In genomic region chr7:25274571-25274970, GRCm38 (mm10) we compare ENCODE assay signal across 10 mouse cellular contexts. TPM values are rescaled to one million over a fixed set of nuclear protein-coding genes. Genes with fewer than 3 reads are reported as not detected.
A peak's percentile ranks its signal among the peaks of the same experiment; 100 is the strongest.
DNase-seq lines count a peak whose midpoint lies in the region; ATAC-seq and TF ChIP-seq lines count a peak whose summit lies in the region.
"Had no signal": no experiment of that assay in that cellular context is flagged by ENCODE, and none has a peak within 500 bp of the region (broad histone marks: within the 10 kb centered on the region; RNA-seq: fewer than 3 reads in every experiment).

No protein-coding gene starts in this region.

- no peak for ATAC-seq in hindbrain, embryonic 14.5 days (ENCODE audit: low FRiP score)
- no peak for ATAC-seq in kidney, embryonic 15.5 days (replicated peaks; ENCODE audit: low FRiP score)

- peak; percentile 52 for TF ChIP-seq POLR2A in myocyte (IDR thresholded peaks at IDR 0.05; ENCODE audit: insufficient read length, low read depth)

- H3K27ac ChIP-seq in hindbrain, embryonic 14.5 days: no peak overlapping the region
- no peak overlapping the region for H3K27ac ChIP-seq in kidney, embryonic 15.5 days

- DNase-seq in kidney, postnatal 10 days: peak; percentile 16
- no peak for DNase-seq in kidney, adult 11 months
- DNase-seq in T-cell, adult 2 months (ENCODE audit: low spot score): peak; percentile 64
- no peak for DNase-seq in hindbrain, embryonic 14.5 days (ENCODE audit: low spot score)
- no peak for DNase-seq in right cerebral cortex, postnatal 4 days
- no peak for DNase-seq in c-Kit-positive CD71-positive TER-119-positive erythroid progenitor cells, embryonic 14.5 days (ENCODE audit: low spot score)
- DNase-seq: cerebellum, postnatal 25 days; kidney, postnatal 25 days had no signal

- peaks cover 41% of the 10 kb centered on the region for H3K4me1 ChIP-seq in hindbrain, embryonic 14.5 days (replicated peaks; ENCODE audit: control insufficient read depth, insufficient read depth, low read length)
- peaks cover 73% of the 10 kb centered on the region for H3K4me1 ChIP-seq in kidney, embryonic 15.5 days

- peaks cover 32% of the 10 kb centered on the region for H3K36me3 ChIP-seq in hindbrain, embryonic 14.5 days (replicated peaks; ENCODE audit: control insufficient read depth, insufficient read depth)
- H3K36me3 ChIP-seq in myocyte (ENCODE audit: control insufficient read depth, insufficient read depth): no peaks in the 10 kb centered on the region
- H3K36me3 ChIP-seq in kidney, embryonic 15.5 days: peaks cover 31% of the 10 kb centered on the region

- H3K9me3 ChIP-seq in hindbrain, embryonic 14.5 days (ENCODE audit: control insufficient read depth, low read length): no peaks in the 10 kb centered on the region
- H3K9me3 ChIP-seq in kidney, embryonic 15.5 days (replicated peaks): no peaks in the 10 kb centered on the region

- H3K79me2 ChIP-seq in myocyte (ENCODE audit: control insufficient read depth, insufficient read depth): peaks cover 12% of the 10 kb centered on the region

- 59% methylated on average over 5 of the region's 5 CpGs for WGBS in hindbrain, embryonic 14.5 days
- WGBS in kidney, embryonic 15.5 days: 40% methylated on average over 5 of the region's 5 CpGs

- no peak overlapping the region for H3K4me2 ChIP-seq in hindbrain, embryonic 14.5 days (replicated peaks)
- H3K4me2 ChIP-seq in myocyte (ENCODE audit: low read depth): peak overlapping the region; percentile 68
- H3K4me2 ChIP-seq in kidney, embryonic 15.5 days: no peak overlapping the region

- 0 out of 2 replicates have a peak overlapping the region, but pooled peaks have one; percentile 11 for H3K9ac ChIP-seq in hindbrain, embryonic 14.5 days
- no peak overlapping the region for H3K9ac ChIP-seq in kidney, embryonic 15.5 days

- no peak overlapping the region for H3K4me3 ChIP-seq in hindbrain, embryonic 14.5 days (replicated peaks; ENCODE audit: low read length)
- H3K4me3 ChIP-seq in myocyte: no peak overlapping the region
- H3K4me3 ChIP-seq in kidney, embryonic 15.5 days (replicated peaks): no peak overlapping the region

- no peak overlapping the region for H3ac ChIP-seq in myocyte (ENCODE audit: control insufficient read depth, insufficient read length)

- H3K27me3 ChIP-seq in hindbrain, embryonic 14.5 days (ENCODE audit: control insufficient read depth, insufficient read depth, low read length): no peaks in the 10 kb centered on the region
- no peaks in the 10 kb centered on the region for H3K27me3 ChIP-seq in myocyte (ENCODE audit: control insufficient read depth, insufficient read depth, insufficient read length)
- H3K27me3 ChIP-seq in kidney, embryonic 15.5 days: no peaks in the 10 kb centered on the region

TF ChIP-seq in myocyte, 11 proteins besides CTCF, POLR2A, EP300 and RAD21:
- TF ChIP-seq TCF3 (IDR thresholded peaks at IDR 0.05; ENCODE audit: insufficient read length, low read depth): no peak
- TF ChIP-seq POLR2AphosphoS2 (IDR thresholded peaks at IDR 0.05; ENCODE audit: insufficient read length, low read depth): peak; percentile 58
- no peak for TF ChIP-seq USF1 (IDR thresholded peaks at IDR 0.05; ENCODE audit: low read depth)
- no peak for TF ChIP-seq MYOD1 (IDR thresholded peaks at IDR 0.05; ENCODE audit: control insufficient read depth in 1 of 3, insufficient read length in 2 of 3, low read depth in 2 of 3)
- no peak for TF ChIP-seq MAX (IDR thresholded peaks at IDR 0.05; ENCODE audit: low read depth)
- TF ChIP-seq SRF (IDR thresholded peaks at IDR 0.05; ENCODE audit: control insufficient read depth, insufficient read length, low read depth): no peak
- TF ChIP-seq MYOG (IDR thresholded peaks at IDR 0.05; ENCODE audit: control insufficient read depth in 1 of 3, insufficient read depth in 1 of 3, insufficient read length in 2 of 3, low read depth in 2 of 3): peak in 1 of 3 experiments; percentile 37

RNA-seq across cellular contexts. Expression of gene Cic, which starts 7.1 kb away (rescaled TPM):
- polyA plus RNA-seq in hindbrain, embryonic 14.5 days (2014; fragmentation: Nextera tagmentation; extraction: Ambion mirVana): 42.5 and 47.5 TPM in 2 replicates
- 65.8 TPM for polyA plus RNA-seq in myocyte (2012; fragmentation: generic; extraction: Trizol)
- 28.2 and 32.4 TPM in 2 replicates for polyA plus RNA-seq in kidney, embryonic 15.5 days (2015; fragmentation: Nextera tagmentation; extraction: Ambion mirVana)

RNA-seq across cellular contexts. Expression of gene Pafah1b3, which starts 23.2 kb away (rescaled TPM):
- 523 and 576 TPM in 2 replicates for polyA plus RNA-seq in hindbrain, embryonic 14.5 days (2014; fragmentation: Nextera tagmentation; extraction: Ambion mirVana)
- polyA plus RNA-seq in myocyte (2012; fragmentation: generic; extraction: Trizol): 54.0 TPM
- 181 and 191 TPM in 2 replicates for polyA plus RNA-seq in kidney, embryonic 15.5 days (2015; fragmentation: Nextera tagmentation; extraction: Ambion mirVana)

RNA-seq across cellular contexts. Expression of gene Erf, which starts 24.0 kb away (rescaled TPM):
- 5.7 and 6.7 TPM in 2 replicates for polyA plus RNA-seq in hindbrain, embryonic 14.5 days (2014; fragmentation: Nextera tagmentation; extraction: Ambion mirVana)
- 42.5 TPM for polyA plus RNA-seq in myocyte (2012; fragmentation: generic; extraction: Trizol)
- polyA plus RNA-seq in kidney, embryonic 15.5 days (2015; fragmentation: Nextera tagmentation; extraction: Ambion mirVana): 16.9 and 17.9 TPM in 2 replicates

RNA-seq across cellular contexts. Expression of gene Prr19, which starts 26.6 kb away (rescaled TPM):
- 4.2 and 5.2 TPM in 2 replicates for polyA plus RNA-seq in hindbrain, embryonic 14.5 days (2014; fragmentation: Nextera tagmentation; extraction: Ambion mirVana)
- polyA plus RNA-seq in myocyte (2012; fragmentation: generic; extraction: Trizol): not detected
- polyA plus RNA-seq in kidney, embryonic 15.5 days (2015; fragmentation: Nextera tagmentation; extraction: Ambion mirVana): 0.90 and 1.0 TPM in 2 replicates

RNA-seq across cellular contexts. Expression of gene Tmem145, which starts 31.3 kb away (rescaled TPM):
- 74.9 and 81.2 TPM in 2 replicates for polyA plus RNA-seq in hindbrain, embryonic 14.5 days (2014; fragmentation: Nextera tagmentation; extraction: Ambion mirVana)
- 0.02 TPM for polyA plus RNA-seq in myocyte (2012; fragmentation: generic; extraction: Trizol)
- polyA plus RNA-seq in kidney, embryonic 15.5 days (2015; fragmentation: Nextera tagmentation; extraction: Ambion mirVana): 0.68 and 0.87 TPM in 2 replicates

Comparison
In these comparisons a context has a peak if more than half of its experiments do, and no peak if none do; other contexts are left out.
1. DNase-seq: peak in kidney, postnatal 10 days (single experiment) and T-cell, adult 2 months (single experiment); none in kidney, adult 11 months (single experiment), hindbrain, embryonic 14.5 days (single experiment), right cerebral cortex, postnatal 4 days (single experiment) and c-Kit-positive CD71-positive TER-119-positive erythroid progenitor cells, embryonic 14.5 days (single experiment).